Mouse (Mus musculus): Measurements from ENCODE around the gene Inpp4a. TPM values are rescaled to one million over a fixed set of nuclear protein-coding genes. Genes with fewer than 3 reads are reported as not detected.

Inpp4a gene
- total and polyA plus RNA-seq, 3 experiments: 2.9 to 6.2 (median 6.1) TPM

DNA sequence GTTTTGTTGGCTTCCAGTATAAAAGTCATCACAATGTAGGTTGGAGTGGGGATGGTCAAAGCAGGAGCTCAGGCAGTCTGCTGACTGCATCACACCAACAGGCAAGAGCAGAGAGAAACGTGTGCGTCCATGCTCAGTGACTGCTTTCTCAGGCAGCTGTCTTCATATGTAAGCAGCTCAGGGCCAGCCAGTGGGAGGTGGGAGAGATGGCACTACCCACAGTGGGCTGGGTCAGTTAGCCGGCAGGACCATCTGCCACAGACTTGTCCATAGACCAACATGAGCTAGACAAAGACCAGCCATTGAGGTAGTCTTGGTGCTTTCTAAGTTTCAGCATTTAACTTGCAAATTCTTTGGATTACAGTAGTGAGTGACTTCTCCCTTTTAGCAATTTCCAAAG, 56.6 kb downstream of the Inpp4a start:
- Histone ChIP-seq H3K4me3 (ENCODE audit: low read depth, low read length) (no peak overlapping the region), H3K4me1 (ENCODE audit: insufficient read depth, low read depth, low read length) (no peaks in the 10 kb centered on the region; the same call in 1 of the 2 replicates), H3K27me3 (ENCODE audit: insufficient read depth, low read length) (peaks cover 19% of the 10 kb centered on the region; the same call in 1 of the 2 replicates), H3K9me3 (replicated peaks) (no peaks in the 10 kb centered on the region), H3K36me3 (replicated peaks) (no peaks in the 10 kb centered on the region)
- ATAC-seq (ENCODE audit: extremely low read depth, insufficient number of reproducible peaks, low FRiP score, poor library complexity, severe bottlenecking): no peak
- TF ChIP-seq GATA1 (IDR thresholded peaks at IDR 0.05; ENCODE audit: borderline replicate concordance, low read length) (no peak), GATA2 (IDR thresholded peaks at IDR 0.05; ENCODE audit: borderline replicate concordance, low read depth, low read length) (no peak), POLR2AphosphoS5 (IDR thresholded peaks at IDR 0.05; ENCODE audit: insufficient replicate concordance, low read depth, low read length) (no peak), CTCF (IDR thresholded peaks at IDR 0.05; ENCODE audit: low read depth, low read length) (no peak), TAL1 (conservative IDR thresholded peaks at IDR 0.05; ENCODE audit: low read depth, low read length) (no peak)
- no peak for DNase-seq (ENCODE audit: low spot score)

DNA sequence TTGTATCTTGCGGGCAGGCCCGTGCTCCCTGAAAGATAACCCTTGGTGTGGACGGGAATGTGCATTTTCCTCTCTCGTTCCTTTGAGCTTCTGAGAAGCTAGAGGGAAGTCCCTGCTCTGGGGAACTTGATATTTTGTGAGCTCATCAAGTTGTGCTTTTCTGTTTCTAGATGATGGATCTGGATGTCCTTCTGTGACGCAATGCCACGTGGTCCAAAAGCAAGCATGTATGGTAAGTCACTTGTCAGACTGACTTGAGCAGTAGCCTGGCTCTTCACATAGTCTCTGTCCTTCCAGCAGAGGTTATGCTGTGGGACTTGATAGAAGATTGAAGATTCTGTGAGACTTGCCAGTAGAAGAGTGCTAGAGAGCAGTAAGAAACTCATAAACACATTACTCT, 57.5 kb downstream of the Inpp4a start:
- DNase-seq (ENCODE audit: low spot score) (no peak), ATAC-seq (ENCODE audit: extremely low read depth, insufficient number of reproducible peaks, low FRiP score, poor library complexity, severe bottlenecking) (no peak)
- H3K4me3 ChIP-seq (ENCODE audit: low read depth, low read length): no peak overlapping the region
- H3K36me3 ChIP-seq (replicated peaks): no peaks in the 10 kb centered on the region
- TF ChIP-seq GATA2 (IDR thresholded peaks at IDR 0.05; ENCODE audit: borderline replicate concordance, low read depth, low read length) (no peak), POLR2AphosphoS5 (IDR thresholded peaks at IDR 0.05; ENCODE audit: insufficient replicate concordance, low read depth, low read length) (no peak), GATA1 (IDR thresholded peaks at IDR 0.05; ENCODE audit: borderline replicate concordance, low read length) (no peak), TAL1 (conservative IDR thresholded peaks at IDR 0.05; ENCODE audit: low read depth, low read length) (no peak), CTCF (IDR thresholded peaks at IDR 0.05; ENCODE audit: low read depth, low read length) (no peak)
- H3K27me3 ChIP-seq (ENCODE audit: insufficient read depth, low read length): peaks cover 19% of the 10 kb centered on the region; the same call in 1 of the 2 replicates
- H3K9me3 ChIP-seq (replicated peaks): no peaks in the 10 kb centered on the region
- H3K4me1 ChIP-seq (ENCODE audit: insufficient read depth, low read depth, low read length): no peaks in the 10 kb centered on the region; the same call in 1 of the 2 replicates

DNA sequence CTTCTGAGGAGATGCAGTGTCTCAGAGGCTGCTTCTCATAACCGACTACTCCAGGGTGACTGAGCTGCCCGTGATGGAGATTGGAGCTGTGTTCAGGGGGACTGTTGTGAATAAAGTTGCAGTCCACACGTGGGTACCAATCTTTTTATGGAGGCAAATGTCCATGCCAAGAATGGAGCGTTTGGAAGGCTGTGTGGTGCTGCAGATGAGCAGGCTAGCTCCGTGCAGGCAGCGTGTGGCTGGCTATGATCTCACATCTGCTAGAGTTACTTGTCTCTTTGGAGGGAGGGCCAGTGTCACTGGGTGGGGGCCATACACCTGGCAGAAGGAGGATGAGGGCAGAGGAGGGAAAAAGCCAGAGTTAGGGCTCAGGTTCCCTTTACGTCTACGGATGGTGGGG, 59.0 kb downstream of the Inpp4a start:
- ATAC-seq (ENCODE audit: extremely low read depth, insufficient number of reproducible peaks, low FRiP score, poor library complexity, severe bottlenecking): no peak
- DNase-seq (ENCODE audit: low spot score): no peak

DNA sequence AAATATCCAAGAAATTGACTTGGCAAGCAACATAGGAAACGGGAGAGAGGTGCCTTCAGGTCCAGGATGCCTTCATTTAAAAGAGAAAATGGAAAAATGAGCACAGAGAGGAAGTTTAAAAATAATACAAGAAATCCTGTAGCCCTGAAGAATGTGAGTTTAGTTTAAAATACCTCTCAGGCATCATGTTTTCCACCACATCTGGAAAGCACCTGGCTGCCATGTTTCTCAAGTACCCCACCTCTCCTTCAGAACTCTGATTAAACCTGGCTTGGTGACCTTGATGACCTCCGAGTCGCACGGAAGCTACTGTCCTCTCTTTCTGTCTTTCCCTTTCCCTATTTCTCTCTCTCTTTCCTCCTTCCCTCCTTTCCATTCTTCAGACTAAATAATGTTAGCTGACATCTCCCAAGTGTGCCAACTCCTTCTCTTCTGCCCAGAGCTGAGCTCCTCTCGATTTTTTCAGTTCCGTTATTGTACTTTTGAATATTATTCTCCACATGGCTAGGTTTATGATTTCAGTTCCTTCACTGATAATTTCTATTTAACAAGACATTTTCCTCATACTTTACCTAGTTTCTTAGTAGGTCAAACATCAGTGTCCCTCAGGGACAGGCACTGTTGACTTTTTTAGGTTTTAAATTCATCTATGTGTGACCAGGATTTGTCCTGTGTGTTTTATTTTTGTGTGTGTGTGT, 59.9 kb downstream of the Inpp4a start:
- no peak for DNase-seq (ENCODE audit: low spot score)
- no peak for ATAC-seq (ENCODE audit: extremely low read depth, insufficient number of reproducible peaks, low FRiP score, poor library complexity, severe bottlenecking)
- no peaks in the 10 kb centered on the region; the same call in 1 of the 2 replicates for H3K4me1 ChIP-seq (ENCODE audit: insufficient read depth, low read depth, low read length)

More for the DNA sequence above, 59.0 kb downstream of the Inpp4a start:
- no peaks in the 10 kb centered on the region for H3K9me3 ChIP-seq (replicated peaks)
- H3K4me3 ChIP-seq (ENCODE audit: low read depth, low read length): no peak overlapping the region
- peaks cover 23% of the 10 kb centered on the region for H3K27me3 ChIP-seq (ENCODE audit: insufficient read depth, low read length)
- H3K36me3 ChIP-seq (replicated peaks): no peaks in the 10 kb centered on the region
- H3K4me1 ChIP-seq (ENCODE audit: insufficient read depth, low read depth, low read length): no peaks in the 10 kb centered on the region; the same call in 1 of the 2 replicates
- TF ChIP-seq TAL1 (conservative IDR thresholded peaks at IDR 0.05; ENCODE audit: low read depth, low read length) (no peak), CTCF (IDR thresholded peaks at IDR 0.05; ENCODE audit: low read depth, low read length) (no peak), GATA2 (IDR thresholded peaks at IDR 0.05; ENCODE audit: borderline replicate concordance, low read depth, low read length) (no peak)

DNA sequence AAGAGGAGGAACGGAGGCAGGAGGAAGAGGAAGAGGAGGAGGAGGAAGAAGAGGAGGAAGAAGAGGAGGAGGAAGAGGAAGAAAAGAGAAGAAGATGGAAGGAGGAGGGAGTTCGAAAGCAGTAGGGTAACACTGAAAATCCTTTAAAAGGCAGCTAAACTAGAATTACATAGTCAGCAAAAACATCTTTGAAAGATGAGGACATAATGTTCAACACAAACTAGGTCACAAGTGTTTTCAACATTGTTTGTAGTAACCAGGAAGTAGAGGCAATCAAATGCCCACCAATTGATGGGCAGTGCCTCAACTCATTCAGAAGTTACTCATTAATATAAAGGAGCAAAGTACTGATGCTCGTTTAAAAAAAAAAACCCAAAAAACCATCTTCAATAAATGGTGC, 61.1 kb downstream of the Inpp4a start:
- H3K27me3 ChIP-seq (ENCODE audit: insufficient read depth, low read length): peaks cover 22% of the 10 kb centered on the region
- DNase-seq (ENCODE audit: low spot score) (no peak), ATAC-seq (ENCODE audit: extremely low read depth, insufficient number of reproducible peaks, low FRiP score, poor library complexity, severe bottlenecking) (no peak)
- H3K4me1 ChIP-seq (ENCODE audit: insufficient read depth, low read depth, low read length): no peaks in the 10 kb centered on the region; the same call in 1 of the 2 replicates
- no peaks in the 10 kb centered on the region for H3K9me3 ChIP-seq (replicated peaks)
- no peaks in the 10 kb centered on the region for H3K36me3 ChIP-seq (replicated peaks)
- TF ChIP-seq GATA2 (IDR thresholded peaks at IDR 0.05; ENCODE audit: borderline replicate concordance, low read depth, low read length) (no peak), CTCF (IDR thresholded peaks at IDR 0.05; ENCODE audit: low read depth, low read length) (no peak), POLR2AphosphoS5 (IDR thresholded peaks at IDR 0.05; ENCODE audit: insufficient replicate concordance, low read depth, low read length) (no peak), TAL1 (conservative IDR thresholded peaks at IDR 0.05; ENCODE audit: low read depth, low read length) (no peak), GATA1 (IDR thresholded peaks at IDR 0.05; ENCODE audit: borderline replicate concordance, low read length) (no peak)
- no peak overlapping the region for H3K4me3 ChIP-seq (ENCODE audit: low read depth, low read length)

More for the DNA sequence above, 59.9 kb downstream of the Inpp4a start:
- H3K9me3 ChIP-seq (replicated peaks): no peaks in the 10 kb centered on the region
- H3K27me3 ChIP-seq (ENCODE audit: insufficient read depth, low read length): peaks cover 22% of the 10 kb centered on the region
- H3K4me3 ChIP-seq (ENCODE audit: low read depth, low read length): no peak overlapping the region
- TF ChIP-seq GATA2 (IDR thresholded peaks at IDR 0.05; ENCODE audit: borderline replicate concordance, low read depth, low read length): no peak
- TF ChIP-seq POLR2AphosphoS5 (IDR thresholded peaks at IDR 0.05; ENCODE audit: insufficient replicate concordance, low read depth, low read length): no peak
- no peak for TF ChIP-seq GATA1 (IDR thresholded peaks at IDR 0.05; ENCODE audit: borderline replicate concordance, low read length)
- no peak for TF ChIP-seq TAL1 (conservative IDR thresholded peaks at IDR 0.05; ENCODE audit: low read depth, low read length)
- TF ChIP-seq CTCF (IDR thresholded peaks at IDR 0.05; ENCODE audit: low read depth, low read length): no peak
- H3K36me3 ChIP-seq (replicated peaks): no peaks in the 10 kb centered on the region

DNA sequence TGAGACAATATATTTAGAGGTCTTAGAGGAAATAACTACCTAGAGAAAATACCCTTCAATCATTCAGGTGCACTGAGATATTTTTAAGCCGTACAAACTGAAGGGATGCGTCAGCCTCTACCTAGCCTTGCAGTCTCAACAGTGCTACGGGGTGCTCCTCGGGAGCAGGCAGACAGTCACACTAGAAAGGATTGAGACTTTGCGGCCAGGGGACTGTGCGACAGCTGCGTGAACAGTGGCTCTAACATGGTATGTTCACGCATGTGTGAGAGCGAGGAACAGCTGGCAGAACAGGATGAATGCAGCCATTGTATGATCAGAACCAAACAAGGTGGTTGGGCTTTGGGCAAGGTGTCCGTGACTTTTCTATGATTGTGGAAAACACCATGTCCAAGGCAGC, 63.1 kb downstream of the Inpp4a start:
- no peak for TF ChIP-seq GATA1 (IDR thresholded peaks at IDR 0.05; ENCODE audit: borderline replicate concordance, low read length)
- no peak for TF ChIP-seq POLR2AphosphoS5 (IDR thresholded peaks at IDR 0.05; ENCODE audit: insufficient replicate concordance, low read depth, low read length)
- TF ChIP-seq TAL1 (conservative IDR thresholded peaks at IDR 0.05; ENCODE audit: low read depth, low read length): no peak
- no peak for TF ChIP-seq CTCF (IDR thresholded peaks at IDR 0.05; ENCODE audit: low read depth, low read length)
- TF ChIP-seq GATA2 (IDR thresholded peaks at IDR 0.05; ENCODE audit: borderline replicate concordance, low read depth, low read length): no peak
- Histone ChIP-seq H3K4me1 (ENCODE audit: insufficient read depth, low read depth, low read length) (no peaks in the 10 kb centered on the region; the same call in 1 of the 2 replicates), H3K27me3 (ENCODE audit: insufficient read depth, low read length) (peaks cover 24% of the 10 kb centered on the region), H3K36me3 (replicated peaks) (no peaks in the 10 kb centered on the region), H3K4me3 (ENCODE audit: low read depth, low read length) (no peak overlapping the region), H3K9me3 (replicated peaks) (no peaks in the 10 kb centered on the region)
- DNase-seq (ENCODE audit: low spot score) (no peak), ATAC-seq (ENCODE audit: extremely low read depth, insufficient number of reproducible peaks, low FRiP score, poor library complexity, severe bottlenecking) (no peak)
